Mouse (Mus musculus) lung, postnatal 14 days (tissue): ENCODE measurements around the gene Prkag3.

ENCODE experiments used
- DNase-seq: peaks from one replicate; pipeline ENCODE4 v3.0.0; 2021

Prkag3 gene

GRCm38 (mm10) chr1:74712461-74713098 lies 36.4 kb downstream of the Prkag3 start:
- DNase-seq, result no peak

- no peak for DNase-seq
These were observed 37.0 kb downstream of the Prkag3 start for GRCm38 (mm10) chr1:74712046-74712445.

- DNase-seq, result no peak
These were observed 39.5 kb downstream of the Prkag3 start for GRCm38 (mm10) chr1:74709566-74709965.

GRCm38 (mm10) chr1:74705016-74705415 lies 44.0 kb downstream of the Prkag3 start:
- no peak for DNase-seq

- no peak for DNase-seq
These were observed 44.9 kb downstream of the Prkag3 start for GRCm38 (mm10) chr1:74704156-74704555.

- DNase-seq, result no peak
These were observed 46.9 kb downstream of the Prkag3 start for GRCm38 (mm10) chr1:74702142-74702553.

GRCm38 (mm10) chr1:74698791-74699190 lies 50.2 kb downstream of the Prkag3 start:
- DNase-seq, result peak; percentile 61

GRCm38 (mm10) chr1:74698353-74698752 lies 50.7 kb downstream of the Prkag3 start:
- no peak for DNase-seq

- peak; percentile 51 for DNase-seq
These were observed 51.6 kb downstream of the Prkag3 start for GRCm38 (mm10) chr1:74697416-74697815.

- DNase-seq, result no peak
These were observed 53.2 kb downstream of the Prkag3 start for GRCm38 (mm10) chr1:74695836-74696235.

- no peak for DNase-seq
These were observed 55.0 kb downstream of the Prkag3 start for GRCm38 (mm10) chr1:74693891-74694583.
